Mouse (Mus musculus): ENCODE measurements around the gene Gm20388. TPM values are rescaled to one million over a fixed set of nuclear protein-coding genes. Genes with fewer than 3 reads are reported as not detected.
A peak's percentile ranks its signal among the peaks of the same experiment; 100 is the strongest.
"Not testable (repeated sequence)": the region's sequence is repeated elsewhere in the genome, so short reads cannot be mapped to it uniquely, and the experiment has no call there.

Gm20388 gene
- total RNA-seq, 1 experiment from 2014 or later = 35.7 TPM

- ATAC-seq (replicated peaks; ENCODE audit: low read depth, poor library complexity, severe bottlenecking) = peak; percentile 81
These were observed 3343.7 kb downstream of the Gm20388 start, which contains the start of the genes Zfp276 and Vps9d1 for GRCm38 (mm10) chr8:123254099-123254885. Zfp276 (plus strand) TSS chr8:123254195. Vps9d1 (minus strand) TSS chr8:123254348.

- no peak for ATAC-seq (replicated peaks; ENCODE audit: low read depth, poor library complexity, severe bottlenecking)
These were observed 3344.5 kb downstream of the Gm20388 start for GRCm38 (mm10) chr8:123255170-123255569.

GRCm38 (mm10) chr8:123257114-123257513 is 3346.5 kb downstream of the Gm20388 start:
- no peak for ATAC-seq (replicated peaks; ENCODE audit: low read depth, poor library complexity, severe bottlenecking)

- not testable (repeated sequence) for ATAC-seq (replicated peaks; ENCODE audit: low read depth, poor library complexity, severe bottlenecking)
These were observed 3347.0 kb downstream of the Gm20388 start for GRCm38 (mm10) chr8:123257593-123257992.

- no peak for ATAC-seq (replicated peaks; ENCODE audit: low read depth, poor library complexity, severe bottlenecking)
These were observed 3357.4 kb downstream of the Gm20388 start for GRCm38 (mm10) chr8:123267926-123268656.

- no peak for ATAC-seq (replicated peaks; ENCODE audit: low read depth, poor library complexity, severe bottlenecking)
These were observed 3360.5 kb downstream of the Gm20388 start for GRCm38 (mm10) chr8:123271147-123271546.

- no peak for ATAC-seq (replicated peaks; ENCODE audit: low read depth, poor library complexity, severe bottlenecking)
These were observed 3361.3 kb downstream of the Gm20388 start for GRCm38 (mm10) chr8:123271901-123272300.

GRCm38 (mm10) chr8:123274447-123274846 is 3363.8 kb downstream of the Gm20388 start:
- ATAC-seq (replicated peaks; ENCODE audit: low read depth, poor library complexity, severe bottlenecking) = no peak

- no peak for ATAC-seq (replicated peaks; ENCODE audit: low read depth, poor library complexity, severe bottlenecking)
These were observed 3364.5 kb downstream of the Gm20388 start for GRCm38 (mm10) chr8:123275096-123275495.

GRCm38 (mm10) chr8:123278445-123278844 is 3367.8 kb downstream of the Gm20388 start:
- ATAC-seq (replicated peaks; ENCODE audit: low read depth, poor library complexity, severe bottlenecking) = no peak

GRCm38 (mm10) chr8:123279828-123280227 is 3369.2 kb downstream of the Gm20388 start:
- ATAC-seq (replicated peaks; ENCODE audit: low read depth, poor library complexity, severe bottlenecking) = 0 out of 2 replicates have a peak, but pooled peaks have one; percentile 15

GRCm38 (mm10) chr8:123280302-123281094 is 3369.9 kb downstream of the Gm20388 start:
- peak; percentile 65 for ATAC-seq (replicated peaks; ENCODE audit: low read depth, poor library complexity, severe bottlenecking)

GRCm38 (mm10) chr8:123282994-123283393 is 3372.4 kb downstream of the Gm20388 start:
- not testable (repeated sequence) for ATAC-seq (replicated peaks; ENCODE audit: low read depth, poor library complexity, severe bottlenecking)

GRCm38 (mm10) chr8:123283991-123284390 is 3373.3 kb downstream of the Gm20388 start:
- ATAC-seq (replicated peaks; ENCODE audit: low read depth, poor library complexity, severe bottlenecking) = no peak

- no peak for ATAC-seq (replicated peaks; ENCODE audit: low read depth, poor library complexity, severe bottlenecking)
These were observed 3373.9 kb downstream of the Gm20388 start for GRCm38 (mm10) chr8:123284493-123284892.

- ATAC-seq (replicated peaks; ENCODE audit: low read depth, poor library complexity, severe bottlenecking) = no peak
These were observed 3376.7 kb downstream of the Gm20388 start for GRCm38 (mm10) chr8:123287362-123287761.

- no peak; the same call in 1 of the 2 replicates for ATAC-seq (replicated peaks; ENCODE audit: low read depth, poor library complexity, severe bottlenecking)
These were observed 3379.5 kb downstream of the Gm20388 start for GRCm38 (mm10) chr8:123290166-123290565.

GRCm38 (mm10) chr8:123290679-123291078 is 3380.0 kb downstream of the Gm20388 start:
- no peak for ATAC-seq (replicated peaks; ENCODE audit: low read depth, poor library complexity, severe bottlenecking)

- no peak for ATAC-seq (replicated peaks; ENCODE audit: low read depth, poor library complexity, severe bottlenecking)
These were observed 3381.1 kb downstream of the Gm20388 start for GRCm38 (mm10) chr8:123291716-123292115.

GRCm38 (mm10) chr8:123292281-123292680 is 3381.6 kb downstream of the Gm20388 start:
- no peak for ATAC-seq (replicated peaks; ENCODE audit: low read depth, poor library complexity, severe bottlenecking)

All from common myeloid progenitor, adult 5-6 weeks (primary cell).